Mouse (Mus musculus): ENCODE measurements around the gene Ipo9.

The Ipo9 gene

DNA sequence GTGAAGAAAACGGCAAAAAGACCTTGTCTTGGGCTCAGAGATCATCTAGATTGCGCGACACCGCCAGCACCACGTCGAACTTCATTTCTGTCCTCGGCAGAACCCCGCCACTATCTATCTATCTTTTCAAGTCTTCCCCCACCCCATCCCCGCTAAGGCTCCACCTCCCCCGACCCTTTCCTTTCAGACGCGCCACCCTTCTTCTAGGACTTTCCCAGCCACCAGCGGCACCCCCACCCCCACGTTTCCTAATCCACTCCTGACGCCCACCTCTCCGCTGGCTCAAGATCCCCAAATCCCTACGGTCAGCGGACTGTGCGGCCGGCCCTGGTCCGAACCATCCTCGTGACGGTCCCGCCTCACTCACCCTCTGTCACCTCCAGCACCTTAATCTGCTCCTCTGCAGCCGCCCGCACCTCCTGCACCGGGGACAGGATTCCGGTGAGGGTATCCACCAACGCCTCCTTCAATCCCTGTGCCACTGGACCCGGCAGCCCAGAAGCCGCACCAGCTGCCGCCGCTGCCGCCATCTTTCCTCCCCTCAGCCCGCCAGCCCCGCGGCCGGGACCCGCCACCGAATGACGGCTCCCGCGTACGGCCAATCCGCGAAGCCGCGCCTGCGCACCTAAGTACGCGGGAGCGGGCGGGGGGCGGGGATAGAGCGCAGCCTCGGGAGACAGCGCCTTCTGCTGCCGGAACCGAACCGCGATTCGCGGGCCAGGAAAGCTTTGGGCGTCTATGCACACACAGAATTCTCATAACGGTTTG, at the start of gene Ipo9:
TSS of gene Ipo9 (minus strand) at position 599 of the 768 bp plus-strand sequence.
- peak; percentile 44 for DNase-seq (ENCODE audit: extremely low spot score, low read depth, low spot score)

- no peak for DNase-seq (ENCODE audit: extremely low spot score, low read depth, low spot score)
Measured at GRCm38 (mm10) chr1:135475571-135475895, 45.2 kb upstream of the Ipo9 start.

GRCm38 (mm10) chr1:135474861-135475570, 44.7 kb upstream of the Ipo9 start:
- DNase-seq (ENCODE audit: extremely low spot score, low read depth, low spot score): no peak

DNA sequence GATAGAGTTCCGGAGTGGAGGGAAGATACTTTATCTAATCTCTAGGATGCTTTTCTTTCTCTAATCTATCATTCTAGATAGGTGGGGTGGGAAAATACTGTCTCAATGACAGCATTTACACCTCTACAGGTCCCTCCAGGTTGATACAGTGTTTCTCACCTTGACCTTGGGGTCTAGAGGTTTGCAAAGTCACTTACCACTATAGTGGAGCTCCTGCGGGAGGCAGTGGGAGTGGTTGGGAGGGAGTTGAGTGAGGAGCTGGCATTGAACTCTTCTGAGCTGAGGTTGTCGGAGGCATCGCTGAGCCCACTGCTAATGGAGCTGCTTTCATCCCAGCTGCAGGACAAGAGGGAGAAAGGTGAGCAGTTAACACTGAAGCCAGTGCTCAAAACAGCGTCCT, 42.2 kb upstream of the Ipo9 start:
- DNase-seq (ENCODE audit: extremely low spot score, low read depth, low spot score): no peak

DNA sequence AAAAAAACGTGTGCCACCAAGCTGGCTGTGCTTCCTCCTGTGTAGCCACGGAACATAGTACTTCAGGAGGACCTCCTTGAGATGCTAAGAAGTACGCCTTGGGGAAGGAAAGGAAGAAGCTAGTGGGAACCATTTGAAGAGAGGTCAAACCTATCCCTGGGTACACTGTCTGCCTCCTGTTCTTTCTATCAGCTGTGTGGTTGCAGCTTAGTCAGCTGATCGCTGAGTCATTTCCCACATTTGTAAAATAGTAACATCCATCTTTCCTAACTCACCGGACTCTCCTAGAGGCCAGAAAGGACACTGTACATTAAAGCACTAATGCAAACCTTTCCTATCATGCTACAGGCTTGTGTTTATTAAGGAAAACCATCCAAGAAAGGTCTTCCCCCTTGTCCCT, 41.4 kb upstream of the Ipo9 start:
- DNase-seq (ENCODE audit: extremely low spot score, low read depth, low spot score): no peak

DNA sequence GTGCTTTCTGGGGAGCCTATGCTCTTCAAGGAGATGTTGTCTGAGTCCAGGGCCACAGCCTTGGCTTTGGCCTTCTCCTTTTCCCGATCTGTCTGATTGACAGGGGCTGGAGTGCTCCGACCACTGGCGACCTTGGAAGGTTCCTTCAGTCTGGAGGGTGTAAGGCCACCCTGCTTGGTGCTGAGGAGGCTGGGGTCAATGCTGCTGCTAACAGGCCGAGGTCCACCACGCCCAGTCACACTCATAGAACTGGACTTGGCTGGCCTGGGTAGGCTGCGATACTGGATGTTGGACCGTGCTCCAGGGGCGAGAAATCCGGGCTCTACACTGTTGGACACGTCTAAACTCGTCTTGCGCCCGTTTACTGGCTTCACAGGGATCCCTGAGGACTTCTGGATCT, 40.2 kb upstream of the Ipo9 start:
- no peak for DNase-seq (ENCODE audit: extremely low spot score, low read depth, low spot score)

DNA sequence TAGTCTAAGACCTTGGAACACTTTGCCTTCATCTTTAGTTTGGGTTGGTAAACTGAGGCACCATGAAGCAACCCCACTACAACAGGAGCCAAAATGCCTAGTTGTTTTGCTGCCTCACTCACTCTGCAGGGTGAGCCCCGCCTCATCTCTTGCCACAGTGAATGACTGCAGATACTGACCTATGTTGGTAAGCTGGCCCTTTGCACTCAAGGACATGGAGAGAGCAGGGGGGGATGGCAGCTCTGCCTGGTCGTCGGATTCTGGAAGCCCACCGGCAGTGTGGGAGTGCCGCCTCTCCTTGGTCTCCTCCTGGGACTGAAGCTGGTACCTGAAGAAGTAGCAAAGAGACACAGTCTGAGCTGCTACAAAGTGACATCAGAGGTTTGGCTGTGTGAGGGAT, 37.2 kb upstream of the Ipo9 start:
- DNase-seq (ENCODE audit: extremely low spot score, low read depth, low spot score): no peak

GRCm38 (mm10) chr1:135466935-135467334, 36.6 kb upstream of the Ipo9 start:
- no peak for DNase-seq (ENCODE audit: extremely low spot score, low read depth, low spot score)

DNA sequence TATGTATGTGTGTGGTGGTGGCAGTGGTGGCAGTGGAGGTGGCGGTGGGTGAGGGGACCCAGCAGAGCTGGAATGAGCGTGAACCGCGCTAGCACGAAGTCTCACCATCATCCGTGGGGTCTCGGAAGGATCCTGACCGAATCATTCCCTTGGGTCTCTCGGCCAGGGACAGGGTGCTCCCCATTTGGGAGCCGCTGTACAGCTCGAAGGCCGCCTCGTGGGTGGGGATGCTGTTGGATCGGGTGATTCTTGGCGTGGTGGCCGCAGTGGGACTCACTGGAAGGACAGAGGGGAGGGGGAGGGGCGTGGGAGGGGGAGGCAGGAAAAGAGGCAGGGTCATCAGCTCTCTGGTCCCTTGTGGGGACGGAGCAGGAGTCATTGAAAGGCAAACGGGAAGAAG, 35.4 kb upstream of the Ipo9 start:
- no peak for DNase-seq (ENCODE audit: extremely low spot score, low read depth, low spot score)

- no peak for DNase-seq (ENCODE audit: extremely low spot score, low read depth, low spot score)
Measured at GRCm38 (mm10) chr1:135462736-135463135, 32.4 kb upstream of the Ipo9 start.

DNA sequence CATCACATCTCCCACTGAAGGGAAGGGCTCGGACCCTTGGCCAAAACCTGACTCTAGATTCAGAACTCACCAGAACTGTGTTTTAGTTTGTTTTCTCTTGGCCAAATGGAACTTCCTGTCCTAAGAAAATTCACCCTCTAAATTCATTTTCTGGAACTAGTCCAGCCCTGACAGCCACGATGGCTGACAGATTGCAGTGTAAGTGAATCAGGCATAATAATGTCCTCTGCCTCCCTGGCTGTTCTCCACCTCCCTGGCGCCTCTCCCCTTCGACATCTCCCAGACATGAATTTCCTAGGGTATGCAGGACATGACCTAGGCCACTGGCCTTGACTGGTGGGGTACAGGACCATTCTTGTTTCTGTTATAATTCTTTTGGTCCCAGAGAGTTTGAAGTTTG, 32.0 kb upstream of the Ipo9 start:
- DNase-seq (ENCODE audit: extremely low spot score, low read depth, low spot score): no peak

GRCm38 (mm10) chr1:135461097-135461730, 30.9 kb upstream of the Ipo9 start:
- no peak for DNase-seq (ENCODE audit: extremely low spot score, low read depth, low spot score)

GRCm38 (mm10) chr1:135460521-135460920, 30.2 kb upstream of the Ipo9 start:
- no peak for DNase-seq (ENCODE audit: extremely low spot score, low read depth, low spot score)

DNA sequence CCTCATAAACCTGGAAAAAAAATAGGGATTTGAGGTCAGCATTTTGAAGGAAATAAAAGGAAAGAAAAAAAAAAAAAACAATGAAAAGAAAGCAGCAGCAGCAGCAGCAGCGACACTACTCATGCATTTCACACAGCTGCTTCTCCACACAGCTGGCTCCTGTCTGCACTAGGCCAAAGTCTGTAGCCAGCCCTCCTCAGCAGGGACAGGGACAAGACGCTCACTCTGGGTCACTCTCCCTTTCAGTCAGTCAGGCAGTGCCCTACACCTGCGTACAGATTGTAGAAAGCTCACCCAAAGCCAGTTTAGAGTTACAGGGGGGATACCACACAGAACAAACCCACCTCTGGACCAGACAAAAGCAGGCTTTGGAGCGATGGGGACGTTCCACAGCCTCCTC, 27.6 kb upstream of the Ipo9 start:
- no peak for DNase-seq (ENCODE audit: extremely low spot score, low read depth, low spot score)

DNA sequence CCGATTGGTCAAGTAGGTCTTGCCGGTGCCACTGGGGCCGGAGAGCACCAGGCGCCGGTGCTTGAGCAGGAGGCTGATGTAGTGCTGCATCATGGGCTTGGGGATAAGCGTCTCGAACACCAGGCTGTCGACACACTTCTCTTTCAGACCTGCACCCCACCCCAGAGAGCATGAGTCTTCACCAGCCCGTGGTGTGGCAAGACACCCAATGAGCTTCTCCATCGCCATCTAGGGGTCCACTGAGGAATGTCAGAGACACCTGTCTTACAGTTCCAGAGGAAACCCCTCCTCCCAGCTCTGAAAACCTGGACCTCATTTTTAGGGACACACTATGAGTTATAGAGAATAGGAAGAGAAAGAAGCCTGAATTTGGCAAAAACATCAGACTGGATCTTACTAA, 22.0 kb upstream of the Ipo9 start:
- no peak for DNase-seq (ENCODE audit: extremely low spot score, low read depth, low spot score)

GRCm38 (mm10) chr1:135451419-135451818, 21.1 kb upstream of the Ipo9 start:
- no peak for DNase-seq (ENCODE audit: extremely low spot score, low read depth, low spot score)

DNA sequence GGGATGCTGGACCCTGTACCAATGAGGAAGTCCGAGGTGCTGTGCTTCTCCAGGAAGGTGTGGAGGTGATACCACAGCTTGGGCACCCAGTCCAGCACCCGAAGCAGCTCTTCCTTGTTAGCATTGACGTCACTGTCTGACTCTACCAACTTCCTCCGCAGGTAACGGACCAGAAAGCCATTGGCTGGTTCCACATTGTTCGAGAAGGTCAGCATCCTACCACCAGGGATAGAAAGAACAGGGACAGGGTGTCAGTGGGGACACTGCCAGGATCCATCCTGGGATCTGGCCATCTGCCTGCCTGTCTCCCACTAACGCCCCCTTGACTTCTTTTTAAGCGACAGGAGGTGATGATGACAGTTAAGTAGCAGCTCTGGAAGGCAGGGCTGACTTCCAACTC, 19.6 kb upstream of the Ipo9 start:
- DNase-seq (ENCODE audit: extremely low spot score, low read depth, low spot score): no peak

DNA sequence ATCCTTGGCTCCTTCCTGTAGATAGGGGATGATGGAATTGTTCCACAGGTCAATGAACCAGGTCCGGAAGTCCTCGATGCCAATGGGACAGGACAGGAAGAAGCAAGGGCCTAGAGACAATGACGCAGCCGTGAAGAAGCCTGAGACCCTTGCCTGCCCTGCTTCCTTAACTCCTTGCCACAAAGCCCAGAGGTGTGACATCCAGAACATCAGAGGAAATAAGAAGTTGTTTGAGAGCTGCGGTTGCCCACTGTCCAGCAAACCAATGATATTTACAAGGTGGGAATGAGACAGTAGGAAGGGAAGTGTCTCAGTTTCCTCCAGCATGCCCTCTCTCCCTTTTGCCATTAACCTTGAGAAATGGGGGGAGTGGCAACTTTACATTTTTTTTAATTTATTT, 18.6 kb upstream of the Ipo9 start:
- no peak for DNase-seq (ENCODE audit: extremely low spot score, low read depth, low spot score)

- no peak for DNase-seq (ENCODE audit: extremely low spot score, low read depth, low spot score)
Measured at GRCm38 (mm10) chr1:135443506-135443905, 13.2 kb upstream of the Ipo9 start.

- no peak for DNase-seq (ENCODE audit: extremely low spot score, low read depth, low spot score)
Measured at GRCm38 (mm10) chr1:135441861-135442260, 11.6 kb upstream of the Ipo9 start.

DNA sequence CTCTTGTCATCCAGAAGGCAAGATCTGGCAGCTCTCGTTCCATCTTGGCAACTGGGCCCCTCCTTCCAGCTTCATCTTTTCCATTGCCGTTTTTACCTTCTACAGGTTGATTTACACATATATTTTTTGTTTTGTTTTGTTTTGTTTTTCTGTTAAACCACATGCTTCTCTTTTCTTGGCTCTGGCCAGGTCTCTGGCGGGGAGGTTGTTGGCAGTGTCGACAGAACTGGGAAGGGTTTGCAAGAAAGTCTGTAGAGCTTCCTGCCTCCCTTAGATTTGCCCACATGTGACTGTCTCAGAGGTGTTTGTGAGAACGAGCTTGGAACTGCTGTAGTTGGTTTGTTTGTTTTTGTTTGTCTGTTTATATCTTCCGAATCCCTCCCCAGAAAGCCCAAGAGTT, 10.7 kb upstream of the Ipo9 start:
- DNase-seq (ENCODE audit: extremely low spot score, low read depth, low spot score): no peak

- no peak for DNase-seq (ENCODE audit: extremely low spot score, low read depth, low spot score)
Measured at GRCm38 (mm10) chr1:135438801-135439200, 8.5 kb upstream of the Ipo9 start.
